ENCODE assay signal across 18 mouse cellular contexts in the genomic region with DNA sequence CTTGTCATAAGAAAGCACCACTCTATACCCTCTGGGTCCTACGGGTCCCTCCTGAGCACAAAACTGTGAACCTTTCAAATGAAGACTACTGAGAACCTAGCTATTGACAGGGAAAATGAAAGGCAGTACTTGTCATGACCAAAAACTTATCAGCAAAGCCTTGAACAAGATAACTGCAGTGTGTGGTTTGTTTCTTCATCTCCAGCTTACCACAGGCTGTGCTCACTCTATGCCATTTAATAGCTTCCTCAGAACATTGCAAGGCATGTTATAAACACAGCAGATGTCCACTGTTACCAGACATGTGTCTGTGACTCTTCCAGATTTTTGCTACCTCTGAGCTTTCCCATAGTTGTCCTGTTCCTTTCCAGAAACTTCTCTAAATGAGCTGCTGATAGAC. TPM values are rescaled to one million over a fixed set of nuclear protein-coding genes. Genes with fewer than 3 reads are reported as not detected.
A peak's percentile ranks its signal among the peaks of the same experiment; 100 is the strongest.
DNase-seq lines count a peak whose midpoint lies in the region; ATAC-seq lines count a peak whose summit lies in the region.
"Had no signal": no experiment of that assay in that cellular context is flagged by ENCODE, and none has a peak within 500 bp of the region (broad histone marks: within the 10 kb centered on the region; RNA-seq: fewer than 3 reads in every experiment).

No protein-coding gene starts in this region.

- peak; percentile 64 for DNase-seq in 416B (ENCODE audit: low read depth)
- DNase-seq in lung, postnatal 36 days = no peak
- DNase-seq in MN1 (ENCODE audit: low spot score) = no peak
- no peak for DNase-seq in c-Kit-positive CD71-positive TER-119-positive erythroid progenitor cells, embryonic 14.5 days (ENCODE audit: low spot score)
- DNase-seq: adrenal gland, adult 2 months; adrenal gland, postnatal 14 days; adrenal gland, postnatal 36 days; cerebellum, adult 11 months; cerebellum, adult 18-20 months; cerebellum, adult 8-10 months; cerebellum, adult 9-11 months; cerebellum, postnatal 14 days; cerebellum, postnatal 36 days; forebrain, postnatal 0 days had no signal

- ATAC-seq in common myeloid progenitor, adult 5-6 weeks (replicated peaks; ENCODE audit: low read depth, poor library complexity, severe bottlenecking) = peak; percentile 32; the same call in 1 of the 2 replicates
- peak; percentile 69 for ATAC-seq in megakaryocyte, adult 5-6 weeks (ENCODE audit: poor library complexity, severe bottlenecking)
- ATAC-seq: forebrain, embryonic 13.5 days; forebrain, embryonic 15.5 days; forebrain, postnatal 0 days had no signal

RNA-seq across cellular contexts. Expression of gene Phox2a, which starts 41.1 kb away (rescaled TPM):
- total RNA-seq in common myeloid progenitor, adult 5-6 weeks (2017) = not detected in 2 replicates
- total RNA-seq in megakaryocyte, adult 5-6 weeks (2015) = not detected in 2 replicates
- not detected in 2 replicates for total RNA-seq in megakaryocyte, adult 5-6 weeks (2017)
- total RNA-seq: forebrain, postnatal 0 days had no signal
